Mouse (Mus musculus): ENCODE measurements around the gene Stxbp5. TPM values are rescaled to one million over a fixed set of nuclear protein-coding genes. Genes with fewer than 3 reads are reported as not detected.

The Stxbp5 gene
- polyA plus RNA-seq, 1 experiment from 2014 or later = 4.7 TPM

- no peaks in the 10 kb centered on the region for H3K9me3 ChIP-seq (replicated peaks; ENCODE audit: control insufficient read depth, low read length)
- H3K9ac ChIP-seq (ENCODE audit: low read length) = no peak overlapping the region
- no peak for ATAC-seq (ENCODE audit: insufficient read depth, low FRiP score)
- peak overlapping the region; percentile 8; the same call in 1 of the 2 replicates for H3K4me2 ChIP-seq (ENCODE audit: low read depth, low read length)
- H3K4me1 ChIP-seq (ENCODE audit: control insufficient read depth, insufficient read depth, low read length) = no peaks in the 10 kb centered on the region
- H3K4me3 ChIP-seq (replicated peaks; ENCODE audit: low read length) = no peak overlapping the region
- no peaks in the 10 kb centered on the region for H3K27me3 ChIP-seq (ENCODE audit: control insufficient read depth, insufficient read depth, low read length)
- 58% methylated on average over 17 of the region's 17 CpGs for WGBS
- no peaks in the 10 kb centered on the region for H3K36me3 ChIP-seq (ENCODE audit: control insufficient read depth, insufficient read depth, low read length)
- H3K27ac ChIP-seq (ENCODE audit: low read length) = no peak overlapping the region
Measured at GRCm38 (mm10) chr10:9866793-9867579, 33.9 kb downstream of the Stxbp5 start.

DNA sequence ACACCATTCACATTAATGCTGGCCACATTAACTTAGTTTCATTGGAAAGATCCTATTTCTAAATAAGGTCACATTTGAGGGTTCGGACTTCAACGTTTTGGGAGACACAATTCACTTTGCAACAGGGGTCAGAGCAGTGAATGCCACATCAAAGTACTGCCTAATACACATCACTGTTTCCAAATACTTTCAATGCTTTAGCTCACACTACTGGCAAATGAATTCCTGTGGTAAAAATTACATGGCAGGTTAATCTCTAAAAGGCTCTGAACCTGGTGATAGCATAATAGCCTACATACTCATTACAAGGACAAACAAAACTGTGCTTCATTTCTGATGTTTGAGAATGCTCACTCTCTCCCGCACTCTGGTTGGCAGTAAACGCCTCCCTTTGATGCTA lies 40.9 kb downstream of the Stxbp5 start:
- H3K4me1 ChIP-seq (ENCODE audit: control insufficient read depth, insufficient read depth, low read length) = no peaks in the 10 kb centered on the region
- H3K27ac ChIP-seq (ENCODE audit: low read length) = no peak overlapping the region
- H3K4me3 ChIP-seq (replicated peaks; ENCODE audit: low read length) = no peak overlapping the region
- H3K4me2 ChIP-seq (ENCODE audit: low read depth, low read length) = no peak overlapping the region
- H3K9me3 ChIP-seq (replicated peaks; ENCODE audit: control insufficient read depth, low read length) = no peaks in the 10 kb centered on the region
- ATAC-seq (ENCODE audit: insufficient read depth, low FRiP score) = no peak
- H3K9ac ChIP-seq (ENCODE audit: low read length) = no peak overlapping the region
- WGBS = 78% methylated on average over 4 of the region's 4 CpGs
- no peaks in the 10 kb centered on the region for H3K27me3 ChIP-seq (ENCODE audit: control insufficient read depth, insufficient read depth, low read length)
- no peaks in the 10 kb centered on the region for H3K36me3 ChIP-seq (ENCODE audit: control insufficient read depth, insufficient read depth, low read length)

DNA sequence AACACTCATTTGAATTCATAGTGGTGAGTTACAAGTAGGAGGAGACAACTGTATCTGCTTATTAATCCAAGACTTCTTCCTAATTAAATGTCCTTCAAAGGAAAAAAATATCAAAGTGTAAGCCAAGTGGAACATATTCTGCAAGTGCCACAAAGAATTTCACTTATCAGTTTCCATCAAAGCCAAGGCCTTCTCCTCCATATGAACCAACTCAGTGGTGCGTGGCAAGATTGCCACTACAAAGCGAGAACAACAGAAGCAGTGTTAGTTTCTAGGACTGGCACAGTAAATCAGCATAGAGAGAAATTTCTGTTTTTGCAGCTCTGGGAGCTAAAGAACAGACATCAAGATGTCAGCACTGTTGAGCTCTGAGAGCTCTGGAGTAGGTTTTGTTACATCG lies 41.4 kb downstream of the Stxbp5 start:
- no peak overlapping the region for H3K4me3 ChIP-seq (replicated peaks; ENCODE audit: low read length)
- H3K27ac ChIP-seq (ENCODE audit: low read length) = no peak overlapping the region
- no peaks in the 10 kb centered on the region for H3K4me1 ChIP-seq (ENCODE audit: control insufficient read depth, insufficient read depth, low read length)
- no peak overlapping the region for H3K4me2 ChIP-seq (ENCODE audit: low read depth, low read length)
- H3K27me3 ChIP-seq (ENCODE audit: control insufficient read depth, insufficient read depth, low read length) = no peaks in the 10 kb centered on the region
- 92% methylated on average over 3 of the region's 3 CpGs for WGBS
- H3K9ac ChIP-seq (ENCODE audit: low read length) = no peak overlapping the region
- no peaks in the 10 kb centered on the region for H3K36me3 ChIP-seq (ENCODE audit: control insufficient read depth, insufficient read depth, low read length)
- no peak for ATAC-seq (ENCODE audit: insufficient read depth, low FRiP score)
- no peaks in the 10 kb centered on the region for H3K9me3 ChIP-seq (replicated peaks; ENCODE audit: control insufficient read depth, low read length)

DNA sequence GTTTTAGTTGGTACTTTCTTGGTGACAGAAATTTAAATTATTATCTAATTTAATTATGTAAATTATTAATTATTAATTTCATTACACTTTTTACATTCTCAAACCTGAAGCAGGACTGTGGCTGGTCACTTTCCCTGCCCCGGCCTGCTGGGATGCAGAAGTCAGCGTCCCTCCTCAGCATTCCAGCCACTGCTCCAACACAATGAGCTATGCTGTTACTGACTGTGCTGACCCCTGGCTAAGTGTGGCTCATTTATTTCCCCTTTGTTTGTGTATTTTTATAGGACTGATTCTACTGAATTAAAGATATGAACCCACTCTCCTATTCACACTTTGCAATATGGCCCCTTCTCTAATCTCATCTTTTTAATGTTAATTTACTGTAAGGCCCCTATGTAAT lies 43.0 kb downstream of the Stxbp5 start:
- H3K36me3 ChIP-seq (ENCODE audit: control insufficient read depth, insufficient read depth, low read length) = no peaks in the 10 kb centered on the region
- no peak overlapping the region for H3K4me2 ChIP-seq (ENCODE audit: low read depth, low read length)
- H3K9ac ChIP-seq (ENCODE audit: low read length) = no peak overlapping the region
- H3K27me3 ChIP-seq (ENCODE audit: control insufficient read depth, insufficient read depth, low read length) = no peaks in the 10 kb centered on the region
- ATAC-seq (ENCODE audit: insufficient read depth, low FRiP score) = no peak
- no peaks in the 10 kb centered on the region for H3K9me3 ChIP-seq (replicated peaks; ENCODE audit: control insufficient read depth, low read length)
- no peak overlapping the region for H3K27ac ChIP-seq (ENCODE audit: low read length)
- 81% methylated on average over 2 of the region's 2 CpGs for WGBS
- no peak overlapping the region for H3K4me3 ChIP-seq (replicated peaks; ENCODE audit: low read length)
- no peaks in the 10 kb centered on the region for H3K4me1 ChIP-seq (ENCODE audit: control insufficient read depth, insufficient read depth, low read length)

DNA sequence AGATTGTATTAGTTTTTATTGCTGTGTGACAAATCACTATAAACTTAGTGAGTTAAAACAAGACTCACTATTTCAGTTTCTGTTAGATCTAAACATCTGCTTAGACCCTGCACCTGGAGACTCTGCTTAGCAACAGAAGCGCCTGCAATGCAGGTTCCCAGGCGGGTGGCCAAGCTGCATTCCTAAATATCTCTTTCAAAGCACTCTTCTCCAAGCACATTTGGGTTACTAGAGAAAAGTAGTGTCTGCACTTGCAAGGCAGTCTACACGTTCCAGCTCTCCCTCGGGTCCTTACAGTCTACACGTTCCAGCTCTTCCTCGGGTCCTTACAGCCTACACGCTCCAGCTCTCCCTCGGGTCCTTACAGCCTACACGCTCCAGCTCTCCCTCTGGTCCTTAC lies 44.1 kb downstream of the Stxbp5 start:
- Histone ChIP-seq H3K27ac (ENCODE audit: low read length) (peak overlapping the region; percentile 6; the same call in 1 of the 2 replicates), H3K9ac (ENCODE audit: low read length) (no peak overlapping the region), H3K27me3 (ENCODE audit: control insufficient read depth, insufficient read depth, low read length) (no peaks in the 10 kb centered on the region), H3K4me2 (ENCODE audit: low read depth, low read length) (no peak overlapping the region), H3K4me1 (ENCODE audit: control insufficient read depth, insufficient read depth, low read length) (no peaks in the 10 kb centered on the region), H3K4me3 (replicated peaks; ENCODE audit: low read length) (no peak overlapping the region), H3K9me3 (replicated peaks; ENCODE audit: control insufficient read depth, low read length) (no peaks in the 10 kb centered on the region), H3K36me3 (ENCODE audit: control insufficient read depth, insufficient read depth, low read length) (0 out of 2 replicates have a peak, but pooled peaks cover under 1% of the 10 kb centered on the region)
- ATAC-seq (ENCODE audit: insufficient read depth, low FRiP score) = no peak
- WGBS = 59% methylated on average over 9 of the region's 9 CpGs

DNA sequence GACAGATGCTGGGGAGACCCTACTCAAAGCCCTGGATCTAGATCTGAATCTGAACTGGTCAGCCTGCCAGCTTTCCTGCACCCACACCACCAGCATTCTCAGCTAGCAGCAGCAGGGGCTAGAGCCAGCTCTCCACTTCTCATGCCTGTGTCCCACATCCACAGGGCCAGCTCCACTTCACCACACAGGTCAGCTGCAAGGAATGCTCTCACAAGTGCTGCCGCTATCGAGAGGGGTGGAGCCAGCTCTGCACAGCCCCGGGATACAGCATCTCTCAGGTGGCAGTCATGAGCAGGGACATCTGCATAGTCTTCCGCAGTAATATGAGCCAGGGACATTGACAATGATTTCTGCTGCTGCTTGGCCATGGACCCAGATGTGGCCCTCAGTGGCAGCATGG lies 54.5 kb downstream of the Stxbp5 start:
- Histone ChIP-seq H3K4me2 (ENCODE audit: low read depth, low read length) (no peak overlapping the region), H3K27me3 (ENCODE audit: control insufficient read depth, insufficient read depth, low read length) (no peaks in the 10 kb centered on the region), H3K27ac (ENCODE audit: low read length) (no peak overlapping the region), H3K4me3 (replicated peaks; ENCODE audit: low read length) (no peak overlapping the region), H3K9ac (ENCODE audit: low read length) (no peak overlapping the region), H3K36me3 (ENCODE audit: control insufficient read depth, insufficient read depth, low read length) (peaks cover 9% of the 10 kb centered on the region; the same call in 1 of the 2 replicates), H3K4me1 (ENCODE audit: control insufficient read depth, insufficient read depth, low read length) (no peaks in the 10 kb centered on the region), H3K9me3 (replicated peaks; ENCODE audit: control insufficient read depth, low read length) (no peaks in the 10 kb centered on the region)
- ATAC-seq (ENCODE audit: insufficient read depth, low FRiP score) = no peak
- 94% methylated on average over 4 of the region's 4 CpGs for WGBS

DNA sequence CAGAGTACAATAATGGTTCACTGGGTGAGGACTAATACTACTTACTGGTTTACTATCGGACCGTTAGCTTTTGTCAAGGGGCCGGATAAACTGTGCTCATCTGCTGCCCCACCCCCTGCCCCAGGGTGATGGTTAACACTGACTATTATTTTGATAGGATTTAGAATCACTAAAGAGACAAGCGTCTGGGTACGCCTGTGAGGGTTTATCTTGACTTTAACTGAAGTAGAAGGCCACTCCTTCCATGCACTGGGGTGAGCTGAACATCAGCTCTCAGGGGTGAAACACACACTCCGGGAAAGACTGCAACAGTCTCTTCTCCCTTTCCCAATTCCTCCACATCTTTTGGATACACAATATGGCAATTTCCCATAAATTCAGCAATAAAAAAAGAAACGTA lies 61.5 kb downstream of the Stxbp5 start:
- H3K27me3 ChIP-seq (ENCODE audit: control insufficient read depth, insufficient read depth, low read length) = no peaks in the 10 kb centered on the region
- WGBS = 76% methylated on average over 7 of the region's 7 CpGs
- no peak overlapping the region for H3K4me3 ChIP-seq (replicated peaks; ENCODE audit: low read length)
- no peak overlapping the region for H3K4me2 ChIP-seq (ENCODE audit: low read depth, low read length)
- no peaks in the 10 kb centered on the region for H3K4me1 ChIP-seq (ENCODE audit: control insufficient read depth, insufficient read depth, low read length)
- ATAC-seq (ENCODE audit: insufficient read depth, low FRiP score) = no peak
- no peak overlapping the region for H3K9ac ChIP-seq (ENCODE audit: low read length)
- no peaks in the 10 kb centered on the region for H3K36me3 ChIP-seq (ENCODE audit: control insufficient read depth, insufficient read depth, low read length)
- H3K9me3 ChIP-seq (replicated peaks; ENCODE audit: control insufficient read depth, low read length) = no peaks in the 10 kb centered on the region
- no peak overlapping the region for H3K27ac ChIP-seq (ENCODE audit: low read length)

- H3K27ac ChIP-seq (ENCODE audit: low read length) = no peak overlapping the region
- no peak overlapping the region for H3K4me3 ChIP-seq (replicated peaks; ENCODE audit: low read length)
- H3K4me1 ChIP-seq (ENCODE audit: control insufficient read depth, insufficient read depth, low read length) = 0 out of 2 replicates have a peak, but pooled peaks cover 3% of the 10 kb centered on the region
- no peaks in the 10 kb centered on the region for H3K27me3 ChIP-seq (ENCODE audit: control insufficient read depth, insufficient read depth, low read length)
- ATAC-seq (ENCODE audit: insufficient read depth, low FRiP score) = no peak
- H3K9me3 ChIP-seq (replicated peaks; ENCODE audit: control insufficient read depth, low read length) = no peaks in the 10 kb centered on the region
- H3K36me3 ChIP-seq (ENCODE audit: control insufficient read depth, insufficient read depth, low read length) = no peaks in the 10 kb centered on the region
- H3K4me2 ChIP-seq (ENCODE audit: low read depth, low read length) = no peak overlapping the region
- WGBS = 82% methylated on average over 4 of the region's 4 CpGs
- no peak overlapping the region for H3K9ac ChIP-seq (ENCODE audit: low read length)
Measured at GRCm38 (mm10) chr10:9834986-9835385, 65.9 kb downstream of the Stxbp5 start.

GRCm38 (mm10) chr10:9832937-9833336 lies 67.9 kb downstream of the Stxbp5 start:
- WGBS = 69% methylated on average over 4 of the region's 4 CpGs
- no peak overlapping the region for H3K4me3 ChIP-seq (replicated peaks; ENCODE audit: low read length)
- H3K27ac ChIP-seq (ENCODE audit: low read length) = 0 out of 2 replicates have a peak overlapping the region, but pooled peaks have one; percentile 19
- no peak overlapping the region for H3K9ac ChIP-seq (ENCODE audit: low read length)
- ATAC-seq (ENCODE audit: insufficient read depth, low FRiP score) = no peak
- no peaks in the 10 kb centered on the region for H3K9me3 ChIP-seq (replicated peaks; ENCODE audit: control insufficient read depth, low read length)
- H3K4me2 ChIP-seq (ENCODE audit: low read depth, low read length) = no peak overlapping the region
- H3K4me1 ChIP-seq (ENCODE audit: control insufficient read depth, insufficient read depth, low read length) = 0 out of 2 replicates have a peak, but pooled peaks cover 3% of the 10 kb centered on the region
- no peaks in the 10 kb centered on the region for H3K36me3 ChIP-seq (ENCODE audit: control insufficient read depth, insufficient read depth, low read length)
- no peaks in the 10 kb centered on the region for H3K27me3 ChIP-seq (ENCODE audit: control insufficient read depth, insufficient read depth, low read length)
